Mouse (Mus musculus) adipocyte (in vitro differentiated cells): ENCODE results near the gene Nwd2.

ENCODE experiments used
- DNase-seq: peaks from one replicate; pipeline ENCODE4 v3.0.0-alpha.2; 2016; ENCODE audit warnings: low spot score

Nwd2 gene

GRCm38 (mm10) chr5:63649070-63649532 lies at the start of gene Nwd2:
Nwd2 (plus strand) TSS chr5:63649102.
- no peak for DNase-seq

- no peak for DNase-seq
Observed at GRCm38 (mm10) chr5:63607447-63607846, 41.5 kb upstream of the Nwd2 start.

- no peak for DNase-seq
Observed at GRCm38 (mm10) chr5:63616792-63617668, 31.9 kb upstream of the Nwd2 start.

GRCm38 (mm10) chr5:63624123-63624522 lies 24.8 kb upstream of the Nwd2 start:
- DNase-seq, result no peak

DNA sequence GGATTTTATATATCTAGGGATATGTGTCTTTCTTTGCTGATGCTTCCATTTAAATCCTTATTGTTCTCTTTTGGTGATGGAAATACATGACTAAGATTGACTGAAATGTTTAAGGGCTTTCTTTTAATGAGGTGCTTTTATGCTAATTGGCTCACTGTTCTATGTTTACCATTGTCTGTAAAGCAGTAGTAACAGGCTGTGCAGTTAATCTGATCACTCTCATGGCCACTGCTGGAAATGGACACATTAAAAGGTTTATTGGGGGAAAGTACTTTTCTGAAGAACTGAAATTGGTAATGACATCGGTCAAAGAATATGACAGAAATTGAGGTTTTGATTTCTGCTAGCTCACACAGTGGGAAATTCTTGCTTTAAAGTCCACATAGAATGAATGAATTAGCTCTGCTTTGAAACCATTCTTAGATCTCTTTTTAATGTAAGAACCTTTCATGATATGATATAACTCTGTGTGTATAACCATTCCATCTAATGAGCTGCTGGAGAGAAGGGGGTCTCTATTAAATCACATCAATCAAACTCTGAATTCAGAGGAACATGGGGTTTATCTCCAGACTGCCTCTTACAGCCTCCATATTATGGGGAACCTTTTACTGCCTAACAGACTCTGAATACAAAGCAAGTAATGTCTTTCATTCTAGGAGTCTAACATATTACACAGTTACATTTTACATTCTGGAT lies 20.9 kb upstream of the Nwd2 start:
- DNase-seq, result no peak

- no peak for DNase-seq
Observed at GRCm38 (mm10) chr5:63628531-63628871, 20.4 kb upstream of the Nwd2 start.

DNA sequence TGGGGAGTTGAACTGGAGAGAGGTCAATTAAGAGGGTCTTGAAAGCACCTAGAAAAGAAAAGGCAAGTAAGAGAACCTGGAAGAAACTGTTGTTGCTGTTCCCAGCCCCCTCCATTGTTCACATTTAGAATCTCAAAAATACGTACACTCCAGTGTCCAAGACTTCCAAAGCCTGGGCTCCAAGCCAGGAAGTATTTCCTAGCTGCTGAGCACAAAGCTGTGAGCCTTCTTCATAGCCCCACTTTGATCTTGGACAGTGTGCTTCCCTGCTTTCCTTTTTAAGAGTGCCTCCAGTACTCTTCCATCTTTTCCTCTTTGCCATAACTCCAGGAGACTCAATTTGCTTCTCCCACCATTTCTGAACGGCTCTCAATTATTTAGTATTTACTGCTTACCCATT lies 14.3 kb upstream of the Nwd2 start:
- no peak for DNase-seq

- DNase-seq, result no peak
Observed at GRCm38 (mm10) chr5:63648187-63648586, 715 bp upstream of the Nwd2 start.

DNA sequence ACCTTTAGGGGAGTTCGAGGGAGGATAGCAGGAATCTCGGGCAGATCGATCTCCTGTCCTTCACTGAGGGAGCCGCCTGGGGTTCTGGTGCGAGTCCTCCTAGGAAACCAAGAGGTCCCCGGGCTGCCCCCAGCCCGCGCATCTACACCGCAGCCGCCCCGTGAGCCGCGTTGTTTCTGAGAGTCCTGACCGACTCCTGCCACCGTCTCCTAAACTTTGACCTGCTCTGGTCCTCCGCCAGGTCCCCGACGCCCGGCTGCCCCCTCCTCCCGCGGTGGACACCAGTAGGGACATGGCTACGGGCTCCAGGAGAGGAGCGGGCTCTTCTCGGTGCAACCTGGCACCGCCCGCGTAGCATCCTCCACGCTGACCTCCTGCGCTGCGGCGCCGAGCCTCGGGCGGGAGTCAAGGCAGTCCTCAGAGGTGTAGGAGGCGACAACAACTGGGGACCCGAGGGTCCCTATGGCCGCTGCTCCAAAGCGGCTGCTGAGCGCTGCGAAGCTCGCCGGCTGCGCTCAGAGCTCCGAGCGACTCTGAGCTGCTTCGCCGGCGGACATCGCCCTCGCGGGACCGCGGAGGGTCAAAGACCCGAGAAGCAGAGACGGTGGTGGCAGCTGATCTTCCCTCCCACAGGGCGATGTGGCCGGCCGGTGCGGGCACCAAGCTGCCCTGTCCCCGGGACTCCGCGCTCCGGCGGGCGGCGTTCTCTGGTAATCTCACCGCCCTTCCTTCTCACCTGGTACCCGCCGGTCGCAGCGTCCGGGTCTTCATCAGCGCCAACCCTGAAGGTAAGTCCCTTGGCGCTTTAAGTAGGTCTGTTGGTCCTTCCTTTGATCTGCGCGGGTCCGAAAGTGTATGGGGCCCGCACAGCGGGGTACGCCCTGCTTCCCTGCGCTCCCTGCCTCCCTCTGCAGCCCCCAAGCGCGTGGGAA lies 897 bp downstream of the Nwd2 start:
- DNase-seq, result no peak

- DNase-seq, result no peak
Observed at GRCm38 (mm10) chr5:63651813-63652212, 2.9 kb downstream of the Nwd2 start.

DNA sequence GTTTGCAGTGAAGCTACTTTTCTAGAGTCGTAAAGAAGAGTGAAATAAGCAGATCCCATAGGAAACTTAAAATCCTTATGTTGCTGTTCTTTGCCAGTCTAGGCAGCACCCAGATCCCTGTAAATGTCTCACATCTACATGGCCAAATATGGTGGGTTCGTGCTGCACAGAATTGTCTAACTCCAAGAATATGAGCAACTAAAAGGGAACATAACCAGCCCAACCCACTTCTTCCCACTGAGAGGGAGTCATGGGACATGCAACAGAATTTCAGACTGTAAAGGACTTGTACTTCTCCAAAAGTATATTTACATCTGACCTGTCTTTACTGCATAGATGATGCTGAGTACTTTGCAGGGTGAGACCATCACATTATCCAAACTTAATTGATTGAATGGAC lies 3.8 kb downstream of the Nwd2 start:
- DNase-seq, result no peak

- no peak for DNase-seq
Observed at GRCm38 (mm10) chr5:63666884-63667283, 18.0 kb downstream of the Nwd2 start.

- DNase-seq, result no peak
Observed at GRCm38 (mm10) chr5:63675934-63676333, 27.0 kb downstream of the Nwd2 start.

DNA sequence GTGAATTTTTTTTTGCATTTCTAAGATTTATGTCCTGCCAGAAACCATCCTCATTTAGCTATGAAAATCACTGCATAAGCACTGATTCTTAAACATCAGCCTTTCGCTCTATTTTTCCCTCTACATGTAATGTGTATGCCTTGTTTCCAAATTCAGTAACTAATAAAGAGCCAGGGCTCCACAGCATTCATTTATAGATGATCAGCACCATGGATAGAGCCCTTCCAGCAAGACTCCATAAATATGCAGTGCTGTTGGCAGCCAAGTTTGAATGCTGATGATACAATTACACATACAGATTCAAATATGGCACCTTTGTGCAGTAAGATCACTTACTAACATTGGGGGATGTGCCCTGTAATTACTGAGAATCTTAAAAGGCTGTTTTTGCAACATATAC lies 40.2 kb downstream of the Nwd2 start:
- DNase-seq, result peak; percentile 17

DNA sequence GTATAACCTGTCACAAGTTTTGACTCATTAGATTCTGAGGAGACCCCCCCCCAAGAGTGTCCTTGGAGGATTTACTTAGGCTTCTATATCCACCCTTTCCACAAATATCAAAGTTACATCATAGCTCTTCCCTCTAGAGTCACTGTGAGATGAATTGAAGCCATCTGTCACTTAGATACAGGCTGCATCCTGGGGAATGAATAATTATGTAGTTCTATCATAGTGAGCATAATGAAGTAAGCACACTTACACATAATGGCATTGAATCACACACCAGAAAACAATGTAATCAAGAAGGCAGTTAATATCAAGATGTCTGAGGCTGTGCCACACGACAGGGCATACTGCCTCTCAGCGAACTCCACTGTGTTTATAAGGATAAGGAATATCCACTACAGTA lies 47.9 kb downstream of the Nwd2 start:
- no peak for DNase-seq

DNA sequence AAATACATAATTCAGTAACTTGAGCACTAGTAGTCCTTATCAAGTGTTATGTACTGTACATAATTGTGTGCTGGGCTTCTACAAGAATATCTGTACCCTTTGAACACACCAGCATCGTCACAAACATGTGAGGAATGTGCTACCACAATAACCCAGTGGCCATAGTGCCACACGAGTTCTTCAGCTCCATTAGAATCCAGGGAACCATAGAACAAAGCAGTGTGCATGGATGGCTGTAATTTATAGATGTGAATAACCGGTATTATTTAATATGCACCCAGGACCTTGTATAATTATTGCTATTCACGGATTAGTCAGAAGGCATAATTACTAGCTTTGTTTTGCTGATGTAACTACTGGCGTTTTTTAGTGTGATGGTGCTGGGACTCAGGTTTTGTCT lies 48.3 kb downstream of the Nwd2 start:
- DNase-seq, result no peak

- DNase-seq, result no peak
Observed at GRCm38 (mm10) chr5:63728955-63729354, 80.1 kb downstream of the Nwd2 start.

DNA sequence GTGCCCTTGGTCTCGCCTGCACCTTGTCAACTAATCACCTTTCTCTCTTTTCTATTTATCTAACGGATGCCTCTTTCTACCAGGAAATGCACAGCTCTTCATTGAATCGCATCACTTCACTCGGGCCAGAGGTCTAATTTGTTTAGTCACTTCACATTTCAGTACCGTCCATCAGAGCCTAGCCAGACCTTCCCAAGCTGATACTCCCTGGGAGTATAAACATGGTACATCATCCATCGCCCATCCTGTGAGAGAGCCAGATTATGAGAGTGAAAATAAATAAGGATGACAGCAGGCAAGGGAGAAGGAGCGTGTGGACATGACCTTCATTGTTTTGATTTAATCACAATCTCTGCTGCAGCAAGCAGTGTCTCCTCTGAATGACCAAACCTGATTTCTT lies 86.6 kb downstream of the Nwd2 start:
- DNase-seq, result no peak

- no peak for DNase-seq
Observed at GRCm38 (mm10) chr5:63743426-63743825, 94.5 kb downstream of the Nwd2 start.

DNA sequence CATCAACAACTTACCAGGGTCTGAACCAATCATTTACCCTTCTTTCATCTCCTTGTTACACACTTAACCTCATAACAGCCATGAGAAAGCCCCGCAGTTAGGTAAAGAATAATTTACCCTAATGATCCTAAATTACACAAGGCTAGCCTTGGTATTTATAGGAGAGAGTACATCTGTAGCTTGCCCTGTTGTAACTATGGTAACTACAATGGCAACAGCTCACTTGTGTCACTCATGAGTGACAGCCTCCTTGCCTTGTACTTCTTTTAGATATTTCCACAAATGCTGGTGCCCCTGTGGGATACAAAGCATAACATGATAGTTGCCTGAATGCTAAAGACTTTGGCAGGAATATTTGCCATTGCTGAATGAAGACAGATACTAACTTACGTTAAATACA lies 99.4 kb downstream of the Nwd2 start:
- DNase-seq, result no peak

- no peak for DNase-seq
Observed at GRCm38 (mm10) chr5:63748759-63749158, 99.9 kb downstream of the Nwd2 start.

DNA sequence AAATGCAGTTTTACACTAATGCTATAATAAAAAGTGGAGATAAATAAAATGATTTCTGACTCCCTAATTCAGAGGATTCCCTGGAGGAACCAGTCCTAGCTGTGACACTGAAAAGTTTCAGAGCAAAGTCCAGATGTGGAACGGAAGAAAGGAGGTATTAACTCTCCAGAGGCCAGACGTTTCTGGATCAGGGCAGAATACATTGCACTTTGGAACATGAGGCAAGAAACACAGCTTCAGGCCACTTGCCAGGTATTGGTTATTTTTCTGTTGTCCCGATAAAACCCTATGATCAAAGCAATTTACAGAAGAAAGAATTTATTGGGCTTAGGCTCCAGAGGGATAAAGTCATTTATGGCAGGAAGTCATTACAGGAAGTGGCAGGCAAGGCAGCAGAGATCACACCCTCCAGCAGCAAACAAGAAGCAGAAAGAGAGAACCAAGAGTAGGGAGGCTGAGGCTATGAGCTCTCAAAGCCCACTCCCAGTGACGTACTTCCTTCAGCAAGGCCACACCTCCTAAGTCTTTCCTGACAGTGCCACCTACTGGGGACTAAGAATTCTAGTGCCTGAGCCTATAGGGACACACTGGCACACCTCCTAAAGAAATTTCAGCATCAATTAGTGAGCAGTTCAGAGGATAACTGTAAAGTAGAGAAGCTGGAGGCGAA lies 106.3 kb downstream of the Nwd2 start:
- no peak for DNase-seq
